Mouse (Mus musculus) megakaryocyte, embryonic 14.5 days (primary cell): ENCODE measurements around the gene Kdm7a.

Experiments
- FLI1 ChIP-seq: IDR thresholded peaks from 2 replicates; pipeline ENCODE4 v1.6.1; 2012; ENCODE audit warnings: low read length, inconsistent platforms, mixed read lengths
- GATA1 ChIP-seq: IDR thresholded peaks from 3 replicates; pipeline ENCODE4 v1.6.1; 2012; ENCODE audit warnings: mixed read lengths, low read length, inconsistent platforms, borderline replicate concordance

DNA sequence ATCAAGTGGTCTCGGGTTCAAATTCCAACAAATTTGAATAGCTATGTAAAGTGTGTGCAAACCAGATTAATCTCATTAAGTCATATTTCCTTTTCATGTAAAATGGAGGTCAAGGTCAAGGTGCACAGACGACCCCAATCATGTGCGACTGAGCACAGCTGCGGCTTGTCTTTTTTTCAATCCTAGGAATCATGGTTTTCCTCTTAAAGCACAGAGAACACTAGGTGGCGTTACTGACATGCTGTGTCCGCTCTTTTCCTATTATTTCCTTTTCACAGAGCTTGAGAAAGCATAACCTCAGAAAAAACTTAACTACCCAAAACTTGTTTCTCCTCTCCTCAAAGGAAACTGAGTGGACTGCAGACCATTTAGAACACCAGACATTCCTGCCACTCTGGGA lies 60.5 kb downstream of the Kdm7a start:
- no peak for TF ChIP-seq GATA1
- TF ChIP-seq FLI1, result no peak
